Mouse (Mus musculus) liver, embryonic 12.5 days (tissue): ENCODE measurements around the gene Olfr976. TPM values are rescaled to one million over a fixed set of nuclear protein-coding genes. Genes with fewer than 3 reads are reported as not detected.
"Not testable (repeated sequence)": the region's sequence is repeated elsewhere in the genome, so short reads cannot be mapped to it uniquely, and the experiment has no call there.

Experiments
- ATAC-seq: fragments of 200-750 bp; cut with Nextera tagmentation; 2 replicates; pipeline ENCODE4 v1.8.0; 2017; ENCODE audit warnings: moderate number of reproducible peaks, mild to moderate bottlenecking, moderate library complexity
- H3K27ac ChIP-seq: fragments of 300-500 bp; sonication (generic); 2 replicates; pipeline ENCODE4 v1.5.1; 2016; ENCODE audit warnings: mild to moderate bottlenecking
- H3K27me3 ChIP-seq: fragments of 300-500 bp; sonication (generic); replicated peaks from 2 replicates; pipeline ENCODE4 v1.6.1; 2016; ENCODE audit warnings: mild to moderate bottlenecking, moderate library complexity
- H3K36me3 ChIP-seq: fragments of 300-500 bp; sonication (generic); 2 replicates; pipeline ENCODE4 v1.6.1; 2016; ENCODE audit warnings: mild to moderate bottlenecking, moderate library complexity
- H3K4me1 ChIP-seq: fragments of 300-500 bp; sonication (generic); 2 replicates; pipeline ENCODE4 v1.6.1; 2016
- H3K4me2 ChIP-seq: fragments of 300-500 bp; sonication (generic); 2 replicates; pipeline ENCODE4 v1.6.1; 2016; ENCODE audit warnings: mild to moderate bottlenecking, moderate library complexity
- H3K4me3 ChIP-seq: fragments of 300-500 bp; sonication (generic); 2 replicates; pipeline ENCODE4 v1.5.1; 2016; ENCODE audit warnings: mild to moderate bottlenecking, moderate library complexity
- H3K9ac ChIP-seq: fragments of 300-500 bp; sonication (generic); 2 replicates; pipeline ENCODE4 v1.6.1; 2016; ENCODE audit warnings: mild to moderate bottlenecking, moderate library complexity
- H3K9me3 ChIP-seq: fragments of 300-500 bp; sonication (generic); replicated peaks from 2 replicates; pipeline ENCODE4 v1.6.1; 2016; ENCODE audit warnings: mild to moderate bottlenecking, moderate library complexity
- WGBS: fragments of 180-500 bp; shearing (Covaris S2); methylation state at CpG from one replicate; pipeline ENCODE4 v1.1.7; 2016; ENCODE audit not compliant: insufficient replicate concordance; 5-methylcytosine and 5-hydroxymethylcytosine counted together
- polyA plus RNA-seq: library from polyadenylated mRNA; unstranded; fragments of >200 nt; fragmentation: Nextera tagmentation; extraction: Ambion mirVana; gene quantifications from 2 replicates; pipeline ENCODE4 v1.2.1, GENCODE M21; 2016

Gene Olfr976
- not detected in 2 replicates for polyA plus RNA-seq

- 69% methylated on average over 8 of the region's 9 CpGs for WGBS
Observed at GRCm38 (mm10) chr9:39961033-39961432, at the start of gene Olfr976. Olfr976 (minus strand) TSS chr9:39961133.

GRCm38 (mm10) chr9:40009482-40009881, 48.5 kb upstream of the Olfr976 start, which contains the start of gene Olfr980:
Olfr980 (minus strand) TSS chr9:40009582.
- Histone ChIP-seq H3K27ac (no peak within 1 kb of the TSS), H3K4me2 (no peak within 1 kb of the TSS), H3K4me1 (no peaks in the 10 kb centered on the region), H3K4me3 (no peak within 1 kb of the TSS), H3K9me3 (no peaks in the 10 kb centered on the region), H3K27me3 (no peaks in the 10 kb centered on the region), H3K36me3 (no peaks in the 10 kb centered on the region), H3K9ac (no peak within 1 kb of the TSS)
- no peak for ATAC-seq
- 74% methylated on average over 1 of the region's 1 CpGs for WGBS

More at GRCm38 (mm10) chr9:39961033-39961432, at the start of gene Olfr976:
- H3K27me3 ChIP-seq, H3K9me3 ChIP-seq, ATAC-seq, H3K27ac ChIP-seq, H3K36me3 ChIP-seq, H3K4me1 ChIP-seq, H3K9ac ChIP-seq, H3K4me2 ChIP-seq, H3K4me3 ChIP-seq: not testable (repeated sequence)

- Histone ChIP-seq H3K27ac (no peak within 1 kb of the TSS), H3K36me3 (no peaks in the 10 kb centered on the region), H3K27me3 (no peaks in the 10 kb centered on the region), H3K4me1 (no peaks in the 10 kb centered on the region), H3K4me2 (no peak within 1 kb of the TSS), H3K9me3 (no peaks in the 10 kb centered on the region), H3K9ac (no peak within 1 kb of the TSS), H3K4me3 (no peak within 1 kb of the TSS)
- ATAC-seq = no peak
- WGBS = 73% methylated on average over 1 of the region's 1 CpGs
Observed at GRCm38 (mm10) chr9:40003365-40003764, 42.4 kb upstream of the Olfr976 start, which contains the start of gene Olfr979. Olfr979 (minus strand) TSS chr9:40003465.

GRCm38 (mm10) chr9:39991813-39992212, 30.9 kb upstream of the Olfr976 start, which contains the start of gene Olfr978:
Olfr978 (plus strand) TSS chr9:39992113.
- ATAC-seq = no peak
- H3K4me2 ChIP-seq = no peak within 1 kb of the TSS
- H3K9ac ChIP-seq = no peak within 1 kb of the TSS
- H3K9me3 ChIP-seq = no peaks in the 10 kb centered on the region
- 72% methylated on average over 2 of the region's 2 CpGs for WGBS
- no peaks in the 10 kb centered on the region for H3K4me1 ChIP-seq
- no peak within 1 kb of the TSS for H3K27ac ChIP-seq
- no peaks in the 10 kb centered on the region for H3K27me3 ChIP-seq
- H3K4me3 ChIP-seq = no peak within 1 kb of the TSS
- no peaks in the 10 kb centered on the region for H3K36me3 ChIP-seq

- H3K9ac ChIP-seq, H3K4me2 ChIP-seq, H3K27me3 ChIP-seq, H3K4me1 ChIP-seq, H3K4me3 ChIP-seq, H3K27ac ChIP-seq, H3K36me3 ChIP-seq, ATAC-seq, H3K9me3 ChIP-seq: not testable (repeated sequence)
- 67% methylated on average over 1 of the region's 1 CpGs for WGBS
Observed at GRCm38 (mm10) chr9:39976581-39977145, 15.7 kb upstream of the Olfr976 start.

GRCm38 (mm10) chr9:39951946-39952345, 9.0 kb downstream of the Olfr976 start, which contains the start of gene Olfr975:
Olfr975 (minus strand) TSS chr9:39952046.
- Histone ChIP-seq H3K9ac (no peak within 1 kb of the TSS), H3K27me3 (no peaks in the 10 kb centered on the region), H3K4me3 (no peak within 1 kb of the TSS), H3K4me1 (no peaks in the 10 kb centered on the region), H3K9me3 (no peaks in the 10 kb centered on the region), H3K36me3 (no peaks in the 10 kb centered on the region), H3K27ac (no peak within 1 kb of the TSS), H3K4me2 (no peak within 1 kb of the TSS)
- ATAC-seq = no peak
- 29% methylated on average over 1 of the region's 1 CpGs for WGBS

GRCm38 (mm10) chr9:39937201-39937600, 23.7 kb downstream of the Olfr976 start, which contains the start of gene Olfr974:
Olfr974 (plus strand) TSS chr9:39937501.
- no peak within 1 kb of the TSS for H3K4me2 ChIP-seq
- ATAC-seq = no peak
- H3K9ac ChIP-seq = no peak within 1 kb of the TSS
- no peaks in the 10 kb centered on the region for H3K36me3 ChIP-seq
- H3K4me1 ChIP-seq = no peaks in the 10 kb centered on the region
- 77% methylated on average over 1 of the region's 1 CpGs for WGBS
- H3K27ac ChIP-seq = no peak within 1 kb of the TSS
- H3K9me3 ChIP-seq = no peaks in the 10 kb centered on the region
- H3K27me3 ChIP-seq = no peaks in the 10 kb centered on the region
- H3K4me3 ChIP-seq = no peak within 1 kb of the TSS

GRCm38 (mm10) chr9:39928837-39929236, 32.1 kb downstream of the Olfr976 start:
- H3K36me3 ChIP-seq, H3K4me1 ChIP-seq, H3K27me3 ChIP-seq, H3K9ac ChIP-seq, H3K4me2 ChIP-seq, H3K4me3 ChIP-seq, ATAC-seq, H3K9me3 ChIP-seq, H3K27ac ChIP-seq: not testable (repeated sequence)
- 36% methylated on average over 1 of the region's 1 CpGs for WGBS

GRCm38 (mm10) chr9:39927975-39928836, 32.7 kb downstream of the Olfr976 start:
- H3K4me1 ChIP-seq, H3K27me3 ChIP-seq, H3K36me3 ChIP-seq, H3K4me3 ChIP-seq, H3K27ac ChIP-seq, H3K4me2 ChIP-seq, ATAC-seq, H3K9ac ChIP-seq, H3K9me3 ChIP-seq: not testable (repeated sequence)
- no CpG with 5 or more reads among the region's 4 CpGs for WGBS

- H3K27ac ChIP-seq = no peak overlapping the region
- H3K4me1 ChIP-seq = no peaks in the 10 kb centered on the region
- no peak overlapping the region for H3K9ac ChIP-seq
- 49% methylated on average over 3 of the region's 3 CpGs for WGBS
- no peak overlapping the region for H3K4me2 ChIP-seq
- H3K36me3 ChIP-seq = no peaks in the 10 kb centered on the region
- no peaks in the 10 kb centered on the region for H3K9me3 ChIP-seq
- ATAC-seq = no peak
- H3K4me3 ChIP-seq = no peak overlapping the region
- H3K27me3 ChIP-seq = no peaks in the 10 kb centered on the region
Observed at GRCm38 (mm10) chr9:39909939-39910338, 51.0 kb downstream of the Olfr976 start.

GRCm38 (mm10) chr9:39907036-39907435, 53.9 kb downstream of the Olfr976 start, which contains the start of gene Olfr229:
Olfr229 (plus strand) TSS chr9:39907336.
- WGBS = 57% methylated on average over 2 of the region's 2 CpGs
- Histone ChIP-seq H3K9ac (no peak within 1 kb of the TSS), H3K4me3 (no peak within 1 kb of the TSS), H3K4me2 (no peak within 1 kb of the TSS), H3K27me3 (no peaks in the 10 kb centered on the region), H3K27ac (no peak within 1 kb of the TSS), H3K4me1 (no peaks in the 10 kb centered on the region), H3K9me3 (no peaks in the 10 kb centered on the region), H3K36me3 (no peaks in the 10 kb centered on the region)
- no peak for ATAC-seq

- no peak overlapping the region for H3K9ac ChIP-seq
- no peak overlapping the region for H3K4me3 ChIP-seq
- peak; percentile 51; the same call in 1 of the 2 replicates for ATAC-seq
- WGBS = 29% methylated on average over 6 of the region's 6 CpGs
- no peaks in the 10 kb centered on the region for H3K36me3 ChIP-seq
- H3K9me3 ChIP-seq = no peaks in the 10 kb centered on the region
- H3K27me3 ChIP-seq = no peaks in the 10 kb centered on the region
- no peak overlapping the region for H3K4me2 ChIP-seq
- H3K27ac ChIP-seq = no peak overlapping the region
- H3K4me1 ChIP-seq = no peaks in the 10 kb centered on the region
Observed at GRCm38 (mm10) chr9:39905106-39905505, 55.8 kb downstream of the Olfr976 start.
